Mouse (Mus musculus) right cerebral cortex, adult 2 months (tissue): ENCODE measurements at regions not wholly inside any gene's neighbourhood (a gene's known extent, or its start where the extent isn't known, plus 50 kb on each side); places are given as distances from the start of the nearest gene placed in this dataset.

Source experiments
- DNase-seq, 2 experiments: peaks; one replicate each; pipeline ENCODE4 v3.0.0; 2021 to 2022; ENCODE audit warnings: low spot score in 2 of 2

GRCm38 (mm10) chr2:83224018-83224417 is 280.6 kb downstream of the Fsip2 start:
- no peak for DNase-seq

- no peak for DNase-seq
Observed at GRCm38 (mm10) chr2:83226198-83226597, 282.8 kb downstream of the Fsip2 start.

GRCm38 (mm10) chr2:83251173-83252101 is 308.0 kb downstream of the Fsip2 start:
- DNase-seq: no peak

- no peak for DNase-seq
Observed at GRCm38 (mm10) chr2:83256811-83257321, 313.4 kb downstream of the Fsip2 start.

- DNase-seq: peak in 1 of 2 experiments; percentile 2
Observed at GRCm38 (mm10) chr2:83258613-83259012, 315.2 kb downstream of the Fsip2 start.

GRCm38 (mm10) chr2:83303515-83303914 is 340.7 kb upstream of the Zc3h15 start:
- DNase-seq: no peak

- DNase-seq: no peak
Observed at GRCm38 (mm10) chr2:83332056-83332769, 312.0 kb upstream of the Zc3h15 start.

- peak in 1 of 2 experiments; percentile 2 for DNase-seq
Observed at GRCm38 (mm10) chr2:83332770-83333157, 311.5 kb upstream of the Zc3h15 start.

- peak; percentile 22 to 24 for DNase-seq
Observed at GRCm38 (mm10) chr2:83337364-83337763, 306.9 kb upstream of the Zc3h15 start.

- DNase-seq: no peak
Observed at GRCm38 (mm10) chr2:83340168-83340567, 304.1 kb upstream of the Zc3h15 start.
